Mouse (Mus musculus): Measurements from ENCODE around the gene Dnajc11. TPM values are rescaled to one million over a fixed set of nuclear protein-coding genes. Genes with fewer than 3 reads are reported as not detected.

Gene Dnajc11
- polyA plus RNA-seq, 1 experiment from 2014 or later: 61.5 TPM

DNA sequence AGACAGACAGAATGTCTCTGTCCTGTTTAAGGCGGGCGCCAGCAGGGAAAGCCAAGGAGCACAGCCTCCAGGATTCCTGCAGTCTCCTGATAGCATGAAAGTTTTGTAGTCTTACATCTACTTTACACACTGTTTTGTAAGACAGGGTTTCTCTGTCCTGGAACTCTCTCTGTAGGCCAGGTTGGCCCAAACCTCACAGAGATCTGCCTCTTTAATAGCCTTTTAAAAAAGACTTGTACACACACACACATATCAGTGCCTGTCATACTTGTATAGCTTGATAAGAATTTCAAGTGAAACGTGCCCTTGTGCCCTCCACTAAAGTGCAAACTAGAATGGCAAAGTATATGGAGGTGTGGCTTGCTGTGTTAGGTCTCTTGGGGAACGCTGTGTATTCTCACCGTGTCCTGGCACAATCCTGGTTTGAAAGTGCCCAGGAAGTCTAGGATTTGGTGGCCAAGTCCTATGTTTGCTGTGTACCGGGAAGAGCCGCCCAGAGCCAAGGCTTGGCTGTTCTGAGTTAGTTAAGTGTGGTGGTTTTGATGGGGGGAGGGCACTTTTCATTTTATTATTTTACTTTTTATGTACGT, 77.8 kb downstream of the Dnajc11 start:
- Histone ChIP-seq H3K4me2 (replicated peaks) (peak overlapping the region; percentile 95), H3K27ac (replicated peaks) (peak overlapping the region; percentile 96; the same call in 1 of the 2 replicates), H3K4me3 (replicated peaks) (peak overlapping the region; percentile 77), H3K4me1 (peaks cover 42% of the 10 kb centered on the region), H3K9me3 (replicated peaks) (no peaks in the 10 kb centered on the region), H3K9ac (peak overlapping the region; percentile 49; the same call in 1 of the 2 replicates), H3K36me3 (peaks cover 42% of the 10 kb centered on the region), H3K27me3 (no peaks in the 10 kb centered on the region)
- no peak for ATAC-seq (ENCODE audit: insufficient number of reproducible peaks, low FRiP score, low TSS enrichment, low read depth)
- WGBS: 65% methylated on average over 8 of the region's 8 CpGs

DNA sequence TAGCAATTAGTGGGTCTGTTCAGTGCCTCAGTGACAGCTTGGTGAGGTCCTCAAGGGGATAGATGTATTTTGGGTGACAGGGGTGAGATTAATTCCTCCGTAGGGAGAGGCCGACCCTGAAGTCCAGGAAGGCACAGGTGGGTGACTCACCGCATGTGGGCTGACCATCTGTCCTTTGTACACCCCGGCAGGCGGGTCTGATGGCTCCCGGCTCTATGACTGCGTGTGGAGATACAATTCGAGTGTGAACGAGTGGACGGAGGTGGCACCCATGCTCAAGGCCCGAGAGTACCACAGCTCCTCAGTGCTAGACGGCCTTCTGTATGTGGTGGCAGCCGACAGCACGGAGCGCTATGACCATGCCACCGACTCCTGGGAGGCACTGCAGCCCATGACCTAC, 78.6 kb downstream of the Dnajc11 start:
- H3K27ac ChIP-seq (replicated peaks): no peak overlapping the region
- no peak overlapping the region for H3K9ac ChIP-seq
- peak overlapping the region; percentile 77; the same call in 1 of the 2 replicates for H3K4me3 ChIP-seq (replicated peaks)
- no peaks in the 10 kb centered on the region for H3K27me3 ChIP-seq
- WGBS: 88% methylated on average over 16 of the region's 16 CpGs
- H3K9me3 ChIP-seq (replicated peaks): no peaks in the 10 kb centered on the region
- H3K36me3 ChIP-seq: peaks cover 48% of the 10 kb centered on the region
- peaks cover 39% of the 10 kb centered on the region for H3K4me1 ChIP-seq
- peak overlapping the region; percentile 95; the same call in 1 of the 2 replicates for H3K4me2 ChIP-seq (replicated peaks)
- no peak for ATAC-seq (ENCODE audit: insufficient number of reproducible peaks, low FRiP score, low TSS enrichment, low read depth)

DNA sequence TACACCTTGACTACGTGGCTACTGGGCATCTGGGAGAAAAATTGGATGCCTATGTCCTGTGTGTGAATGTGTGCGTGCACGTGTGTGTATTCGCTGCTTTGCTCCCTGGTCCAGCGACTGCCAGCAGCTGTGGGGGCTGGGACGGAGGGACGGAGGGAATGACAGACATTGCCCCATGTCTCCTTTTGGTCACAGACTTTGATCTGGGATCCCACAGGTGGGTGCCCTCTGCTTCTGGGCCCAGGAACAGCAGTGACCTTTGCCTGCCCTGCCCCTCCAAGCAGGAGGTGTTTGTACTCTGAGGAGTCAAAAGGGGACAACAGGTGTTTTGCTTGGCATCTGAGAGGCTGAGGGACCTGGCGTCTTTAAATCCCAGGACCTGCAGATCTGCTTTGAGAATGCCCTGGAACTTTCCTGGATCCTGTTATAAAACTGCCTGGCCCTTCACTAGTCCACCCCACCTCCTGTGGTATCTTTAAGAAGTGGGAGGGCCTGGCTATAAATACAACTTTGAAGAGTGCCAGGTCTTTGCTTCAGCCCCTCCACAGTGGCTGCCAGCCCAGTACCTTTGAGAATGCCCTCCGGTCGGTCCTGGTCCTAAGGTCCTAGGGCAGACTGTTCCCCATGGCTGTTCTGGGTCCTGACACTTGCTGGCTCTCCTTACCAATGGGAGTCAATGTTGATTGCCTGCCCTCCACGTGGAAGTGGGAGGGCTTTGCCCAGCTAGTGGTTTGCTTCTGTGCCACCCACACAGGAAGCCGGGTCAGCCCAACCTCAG, 79.7 kb downstream of the Dnajc11 start:
- H3K4me3 ChIP-seq (replicated peaks): no peak overlapping the region
- H3K36me3 ChIP-seq: peaks cover 56% of the 10 kb centered on the region
- 84% methylated on average over 12 of the region's 12 CpGs for WGBS
- peaks cover 27% of the 10 kb centered on the region for H3K4me1 ChIP-seq
- no peaks in the 10 kb centered on the region for H3K27me3 ChIP-seq
- no peaks in the 10 kb centered on the region for H3K9me3 ChIP-seq (replicated peaks)
- H3K27ac ChIP-seq (replicated peaks): no peak overlapping the region
- H3K4me2 ChIP-seq (replicated peaks): no peak overlapping the region
- no peak for ATAC-seq (ENCODE audit: insufficient number of reproducible peaks, low FRiP score, low TSS enrichment, low read depth)
- no peak overlapping the region for H3K9ac ChIP-seq

DNA sequence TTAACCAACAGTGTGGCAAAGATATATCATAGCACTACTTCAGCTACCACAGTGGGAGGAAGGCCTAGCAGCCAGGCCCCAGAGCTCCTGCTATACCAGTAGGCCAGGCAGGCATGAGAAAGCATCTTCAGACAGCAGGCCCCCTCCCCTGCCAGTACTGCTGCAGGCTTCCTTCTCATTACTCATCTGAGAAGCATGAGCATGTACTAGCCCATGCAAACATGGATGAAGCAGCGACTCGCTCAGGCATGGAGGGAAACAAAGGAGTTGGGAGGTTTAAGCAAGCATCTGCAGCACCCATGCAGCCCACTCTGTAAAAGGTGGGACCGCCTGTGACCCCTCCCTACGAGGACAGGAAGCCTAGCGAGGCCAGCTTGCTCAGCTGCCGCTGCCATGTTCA, 85.6 kb downstream of the Dnajc11 start:
- Histone ChIP-seq H3K4me3 (replicated peaks) (no peak overlapping the region), H3K9ac (no peak overlapping the region), H3K4me2 (replicated peaks) (no peak overlapping the region), H3K4me1 (0 out of 2 replicates have a peak, but pooled peaks cover 6% of the 10 kb centered on the region), H3K9me3 (replicated peaks) (no peaks in the 10 kb centered on the region), H3K36me3 (peaks cover 89% of the 10 kb centered on the region), H3K27me3 (no peaks in the 10 kb centered on the region), H3K27ac (replicated peaks) (no peak overlapping the region)
- ATAC-seq (ENCODE audit: insufficient number of reproducible peaks, low FRiP score, low TSS enrichment, low read depth): no peak
- 75% methylated on average over 6 of the region's 6 CpGs for WGBS

DNA sequence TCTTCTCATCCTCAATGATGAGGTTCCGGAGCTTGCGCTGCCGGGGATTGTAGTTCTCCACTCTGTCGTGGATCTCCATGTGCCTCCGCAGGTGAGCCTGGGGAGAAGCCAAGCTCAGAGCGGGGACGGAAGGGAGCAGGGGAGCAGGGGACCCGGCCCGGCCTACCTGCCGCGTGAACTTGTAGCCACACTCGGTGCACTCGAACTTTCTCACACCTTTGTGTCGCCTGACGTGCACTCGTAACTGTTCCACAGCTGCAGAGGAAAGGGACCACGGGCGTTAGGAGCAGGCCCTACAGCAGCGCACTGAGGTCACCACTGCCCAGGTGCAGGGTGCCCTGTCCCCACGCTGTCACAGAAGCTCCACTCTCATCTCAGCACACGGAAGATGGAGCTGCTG, 86.5 kb downstream of the Dnajc11 start:
- H3K4me3 ChIP-seq (replicated peaks): no peak overlapping the region

DNA sequence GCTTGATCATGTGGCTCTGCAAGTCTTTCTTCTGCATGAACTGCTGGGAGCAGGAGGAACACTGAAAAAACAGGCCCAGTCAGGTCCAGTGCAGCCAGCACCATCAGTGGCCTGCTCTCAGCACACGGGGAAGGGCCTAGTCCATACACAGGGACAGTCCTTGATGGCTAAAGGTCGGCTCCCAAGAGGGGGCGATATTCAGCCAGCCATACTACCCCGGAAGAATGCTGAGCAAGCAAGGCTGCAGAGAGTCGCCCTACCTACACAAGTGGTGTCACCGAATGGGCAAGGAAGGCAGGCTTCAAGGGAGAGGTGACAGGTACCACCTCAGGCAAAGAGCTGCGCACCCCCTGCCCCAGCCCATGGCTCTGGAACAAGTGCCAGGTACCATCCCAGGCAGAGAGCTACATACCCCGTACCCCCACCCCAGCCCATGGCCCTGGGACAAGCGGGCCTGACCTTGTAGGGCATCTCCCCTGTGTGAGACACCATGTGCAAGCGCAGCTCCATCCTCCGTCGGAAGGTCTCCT, 88.1 kb downstream of the Dnajc11 start:
- H3K4me1 ChIP-seq: peaks cover 31% of the 10 kb centered on the region
- ATAC-seq (ENCODE audit: insufficient number of reproducible peaks, low FRiP score, low TSS enrichment, low read depth): no peak
- whole genome bisulfite sequencing: 75% methylated on average over 12 of the region's 12 CpGs
- no peak overlapping the region for H3K9ac ChIP-seq
- no peak overlapping the region for H3K4me2 ChIP-seq (replicated peaks)
- no peak overlapping the region for H3K27ac ChIP-seq (replicated peaks)
- H3K9me3 ChIP-seq (replicated peaks): no peaks in the 10 kb centered on the region
- H3K36me3 ChIP-seq: peaks cover 71% of the 10 kb centered on the region
- no peaks in the 10 kb centered on the region for H3K27me3 ChIP-seq
- no peak overlapping the region for H3K4me3 ChIP-seq (replicated peaks)

More for the DNA sequence above, 86.5 kb downstream of the Dnajc11 start:
- no peak for ATAC-seq (ENCODE audit: insufficient number of reproducible peaks, low FRiP score, low TSS enrichment, low read depth)
- H3K27me3 ChIP-seq: no peaks in the 10 kb centered on the region
- peaks cover 14% of the 10 kb centered on the region; the same call in 1 of the 2 replicates for H3K4me1 ChIP-seq
- no peaks in the 10 kb centered on the region for H3K9me3 ChIP-seq (replicated peaks)
- no peak overlapping the region for H3K9ac ChIP-seq
- 94% methylated on average over 21 of the region's 21 CpGs for WGBS
- H3K36me3 ChIP-seq: peaks cover 87% of the 10 kb centered on the region
- no peak overlapping the region for H3K27ac ChIP-seq (replicated peaks)
- no peak overlapping the region for H3K4me2 ChIP-seq (replicated peaks)

DNA sequence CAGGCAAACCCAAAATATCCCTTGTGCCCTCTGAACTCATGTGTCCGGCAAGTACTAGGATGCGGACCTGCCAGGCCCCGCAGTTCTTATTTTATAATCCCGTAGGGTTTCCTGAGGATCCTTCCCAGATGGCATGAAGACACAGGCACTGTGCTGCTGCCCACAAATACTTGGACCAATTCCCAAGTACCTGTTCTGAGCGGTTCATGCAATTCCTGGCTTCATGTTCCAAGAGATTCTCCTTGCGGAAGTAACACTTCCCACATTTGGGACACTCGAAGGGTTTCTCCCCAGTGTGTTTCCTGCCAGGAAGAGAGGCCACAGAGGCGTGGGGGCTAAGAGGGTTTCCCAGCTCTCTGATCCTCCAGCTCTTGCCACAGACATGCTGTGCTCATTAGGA, 89.0 kb downstream of the Dnajc11 start:
- whole genome bisulfite sequencing: 81% methylated on average over 8 of the region's 8 CpGs
- peaks cover 65% of the 10 kb centered on the region for H3K36me3 ChIP-seq

DNA sequence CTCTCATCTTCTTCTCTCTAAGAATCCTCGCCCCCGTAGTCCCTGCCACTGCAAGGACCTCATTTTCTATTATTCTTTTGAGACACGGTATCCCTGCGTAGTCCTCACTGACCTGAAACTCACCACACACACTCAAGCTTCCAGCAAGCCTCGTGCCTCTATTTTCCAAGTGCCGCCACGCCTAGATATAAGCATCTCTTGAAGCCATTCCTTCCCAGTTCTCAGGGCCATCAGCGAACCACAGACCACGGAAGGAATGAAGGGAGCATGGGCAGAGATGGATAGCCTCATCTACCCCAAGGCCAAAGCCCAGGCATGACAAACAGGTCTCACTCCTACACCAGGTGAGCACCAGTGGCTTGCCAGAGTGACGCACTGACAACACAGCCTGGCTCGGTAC, 91.0 kb downstream of the Dnajc11 start:
- H3K9me3 ChIP-seq (replicated peaks): no peaks in the 10 kb centered on the region
- H3K9ac ChIP-seq: 0 out of 2 replicates have a peak overlapping the region, but pooled peaks have one; percentile 4
- ATAC-seq (ENCODE audit: insufficient number of reproducible peaks, low FRiP score, low TSS enrichment, low read depth): no peak
- no peak overlapping the region for H3K4me2 ChIP-seq (replicated peaks)
- H3K27ac ChIP-seq (replicated peaks): no peak overlapping the region
- WGBS: 89% methylated on average over 11 of the region's 11 CpGs
- H3K27me3 ChIP-seq: no peaks in the 10 kb centered on the region
- no peak overlapping the region for H3K4me3 ChIP-seq (replicated peaks)
- H3K4me1 ChIP-seq: peaks cover 50% of the 10 kb centered on the region
- peaks cover 53% of the 10 kb centered on the region for H3K36me3 ChIP-seq

More for the DNA sequence above, 89.0 kb downstream of the Dnajc11 start:
- H3K4me2 ChIP-seq (replicated peaks): no peak overlapping the region
- H3K4me1 ChIP-seq: peaks cover 36% of the 10 kb centered on the region
- no peak overlapping the region for H3K27ac ChIP-seq (replicated peaks)
- no peak overlapping the region for H3K4me3 ChIP-seq (replicated peaks)
- no peaks in the 10 kb centered on the region for H3K9me3 ChIP-seq (replicated peaks)
- no peak for ATAC-seq (ENCODE audit: insufficient number of reproducible peaks, low FRiP score, low TSS enrichment, low read depth)
- no peak overlapping the region for H3K9ac ChIP-seq
- H3K27me3 ChIP-seq: no peaks in the 10 kb centered on the region

DNA sequence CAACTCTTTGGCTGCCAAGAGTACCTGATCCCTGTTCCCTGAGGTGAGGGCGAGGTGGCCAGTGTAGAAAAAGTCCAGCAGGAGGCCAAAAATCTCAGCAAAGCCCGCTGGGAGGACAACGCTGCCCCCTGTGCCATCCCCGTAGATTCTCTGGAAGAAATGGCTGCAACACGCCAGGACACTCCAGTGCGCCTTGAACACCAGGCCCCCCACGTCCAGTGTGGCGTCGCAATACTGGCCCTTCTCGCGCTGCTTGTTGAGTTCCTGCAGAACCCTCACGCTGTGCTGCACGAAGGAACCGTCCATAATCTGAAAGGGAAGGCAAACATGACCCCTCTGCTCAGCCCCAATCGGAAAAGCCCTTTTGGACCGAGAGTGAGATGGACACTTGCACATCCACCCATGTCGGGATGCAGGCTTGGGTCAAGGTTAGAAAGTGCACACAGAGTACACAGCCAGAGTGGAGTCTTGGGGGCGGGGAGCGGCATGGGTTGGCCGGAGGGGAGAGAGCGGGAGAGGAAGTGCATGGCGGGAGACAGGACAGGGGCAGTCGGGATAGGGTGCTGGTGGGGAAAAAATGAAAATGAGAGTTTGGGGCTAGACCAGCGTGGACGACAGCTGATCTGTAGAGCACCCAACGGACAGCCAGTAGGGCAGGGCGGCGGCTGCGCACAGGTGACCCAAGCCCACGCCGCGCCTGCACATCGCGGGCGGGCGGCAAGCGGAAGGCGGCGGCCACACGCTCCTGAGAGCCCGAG, 93.4 kb downstream of the Dnajc11 start:
- 2% methylated on average over 33 of the region's 41 CpGs for WGBS
- peak overlapping the region; percentile 92 for H3K4me2 ChIP-seq (replicated peaks)

DNA sequence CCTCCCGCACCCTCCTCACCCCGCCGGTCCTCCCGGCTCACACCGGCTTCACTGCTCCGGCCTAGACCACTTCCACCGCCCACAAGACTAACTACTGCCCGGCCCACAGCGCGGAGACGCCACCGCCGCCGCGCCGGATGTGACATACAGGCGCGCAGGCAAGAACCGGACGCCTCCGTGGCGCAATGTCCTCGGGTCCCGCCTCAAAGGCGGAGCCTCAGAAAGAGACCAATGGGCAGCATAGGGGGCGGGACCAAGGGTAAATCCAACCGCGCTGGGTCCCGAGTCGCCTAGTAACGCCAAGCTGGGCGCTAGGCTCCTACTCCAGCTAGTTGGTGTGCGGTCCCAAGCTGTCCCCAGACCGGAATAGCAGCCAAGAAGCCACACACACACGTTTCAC, 94.0 kb downstream of the Dnajc11 start, which contains the start of gene Zbtb48:
Gene Zbtb48, minus strand, starts transcription at position 148 of the 400 bp plus-strand sequence.
- ATAC-seq (ENCODE audit: insufficient number of reproducible peaks, low FRiP score, low TSS enrichment, low read depth): peak; percentile 94
- peaks cover 23% of the 10 kb centered on the region for H3K36me3 ChIP-seq

More for the DNA sequence above, 93.4 kb downstream of the Dnajc11 start:
- Histone ChIP-seq H3K4me1 (peaks cover 61% of the 10 kb centered on the region), H3K9ac (peak overlapping the region; percentile 74), H3K9me3 (replicated peaks) (no peaks in the 10 kb centered on the region), H3K27me3 (no peaks in the 10 kb centered on the region), H3K27ac (replicated peaks) (0 out of 2 replicates have a peak overlapping the region, but pooled peaks have one; percentile 68), H3K4me3 (replicated peaks) (peak overlapping the region; percentile 86), H3K36me3 (peaks cover 29% of the 10 kb centered on the region)
- peak; percentile 32 for ATAC-seq (ENCODE audit: insufficient number of reproducible peaks, low FRiP score, low TSS enrichment, low read depth)

More for the DNA sequence above, 94.0 kb downstream of the Dnajc11 start, which contains the start of gene Zbtb48:
- H3K4me3 ChIP-seq (replicated peaks): peak within 1 kb of the TSS; percentile 86
- H3K4me2 ChIP-seq (replicated peaks): peak within 1 kb of the TSS; percentile 92
- H3K27ac ChIP-seq (replicated peaks): 0 out of 2 replicates have a peak within 1 kb of the TSS, but pooled peaks have one; percentile 68
- H3K9me3 ChIP-seq (replicated peaks): no peaks in the 10 kb centered on the region
- peaks cover 61% of the 10 kb centered on the region for H3K4me1 ChIP-seq
- H3K9ac ChIP-seq: peak within 1 kb of the TSS; percentile 74
- no peaks in the 10 kb centered on the region for H3K27me3 ChIP-seq
- WGBS: under 1% methylated on average over 35 of the region's 35 CpGs
